Mouse (Mus musculus): Measurements from ENCODE around the gene Olfr1484.
"Not testable (repeated sequence)": the region's sequence is repeated elsewhere in the genome, so short reads cannot be mapped to it uniquely, and the experiment has no call there.

The Olfr1484 gene

GRCm38 (mm10) chr19:13583211-13583610, at the start of gene Olfr1484:
Olfr1484 (plus strand) TSS chr19:13583511.
- in situ Hi-C loops (cut with MboI, MseI) = no loop called here

DNA sequence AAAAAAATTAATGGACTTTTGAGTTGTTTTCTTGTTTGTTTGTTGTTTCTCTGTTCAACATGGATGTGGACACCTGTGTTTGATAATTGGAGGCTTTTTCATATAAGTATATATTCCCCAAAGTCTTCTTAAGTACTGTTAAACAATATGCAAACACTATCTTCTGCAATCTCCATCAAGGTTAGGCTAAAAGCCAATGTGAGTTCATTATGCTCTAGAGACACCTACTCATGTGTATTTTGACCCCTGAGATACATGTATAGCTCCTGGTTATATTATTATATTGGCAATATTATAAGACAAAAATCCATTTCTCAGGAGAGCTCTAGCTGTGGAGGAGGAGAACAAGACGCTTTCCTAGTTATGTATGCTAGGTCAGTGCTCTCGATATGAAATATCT, 33.8 kb downstream of the Olfr1484 start, which contains the start of gene Olfr1487:
TSS of gene Olfr1487 (plus strand) at position 301 of the 400 bp plus-strand sequence.
- in situ Hi-C loops (cut with MboI, MseI) = not testable (repeated sequence)

- in situ Hi-C loops (cut with MboI, MseI) = no loop called here
These were observed 48.0 kb downstream of the Olfr1484 start, which contains the start of gene Olfr1489 for GRCm38 (mm10) chr19:13631321-13631720. Olfr1489 (plus strand) TSS chr19:13631621.

Data from T-helper 1 cell (primary cell).